Mouse (Mus musculus) T-helper 2 cell (primary cell): ENCODE results near the gene Ppp1r10.

Source experiments
- in situ Hi-C: fragments of 300-600 bp; cut with MboI, MseI; formaldehyde crosslinking; loops from one replicate; pipeline ENCODE4 v1.15.1; 2025; ENCODE audit warnings: high pct_unique_total_duplicates

Ppp1r10 gene

DNA sequence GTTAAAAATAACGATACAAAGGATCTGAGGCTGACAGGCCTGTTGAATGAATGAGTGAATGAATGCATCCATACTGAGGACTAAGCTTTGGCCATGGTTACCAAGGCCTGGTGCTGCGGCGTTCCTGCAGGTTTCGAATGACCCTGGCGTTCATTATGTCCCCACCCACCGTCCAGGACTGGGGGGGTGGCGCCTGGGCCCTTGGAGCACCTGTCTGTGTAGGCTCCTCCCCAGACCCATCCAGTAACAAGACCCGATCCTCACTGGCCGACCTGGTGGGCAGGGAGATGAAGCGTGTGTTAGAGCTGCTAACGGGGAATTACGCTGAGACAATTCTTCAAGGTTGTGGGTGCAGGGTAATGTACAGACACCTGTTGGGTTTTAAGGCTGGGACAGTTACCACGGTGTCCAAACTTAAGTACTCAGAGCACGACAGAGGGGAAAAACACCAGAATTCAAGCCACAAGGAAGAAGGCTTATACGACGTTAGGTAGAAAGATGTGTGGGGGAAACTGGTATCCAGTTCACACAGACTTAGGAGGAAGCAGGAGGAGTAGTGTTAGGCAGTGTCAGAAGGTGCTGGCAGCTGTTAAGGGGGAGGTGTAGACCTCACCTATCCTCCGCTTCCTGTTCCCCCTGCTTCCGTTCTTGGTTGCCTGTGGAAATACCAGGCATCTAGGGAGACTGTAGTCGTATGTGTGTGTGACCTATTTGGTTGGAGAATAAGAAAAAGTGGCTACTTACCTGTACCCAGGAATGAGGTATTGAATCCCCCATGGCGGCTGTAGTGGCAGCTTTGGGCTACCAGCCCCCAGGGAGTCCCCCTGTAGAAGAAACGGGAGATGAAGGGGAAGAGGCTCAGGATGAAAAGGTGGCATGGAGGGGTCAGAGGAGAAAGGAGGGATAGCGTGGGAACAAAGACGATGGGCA, 18.3 kb upstream of the Ppp1r10 start:
- in situ Hi-C loops, result loop anchor here (10.0 kb wide), 1 partner anchor 53 kb away; the partner anchor contains the start of gene Mdc1

DNA sequence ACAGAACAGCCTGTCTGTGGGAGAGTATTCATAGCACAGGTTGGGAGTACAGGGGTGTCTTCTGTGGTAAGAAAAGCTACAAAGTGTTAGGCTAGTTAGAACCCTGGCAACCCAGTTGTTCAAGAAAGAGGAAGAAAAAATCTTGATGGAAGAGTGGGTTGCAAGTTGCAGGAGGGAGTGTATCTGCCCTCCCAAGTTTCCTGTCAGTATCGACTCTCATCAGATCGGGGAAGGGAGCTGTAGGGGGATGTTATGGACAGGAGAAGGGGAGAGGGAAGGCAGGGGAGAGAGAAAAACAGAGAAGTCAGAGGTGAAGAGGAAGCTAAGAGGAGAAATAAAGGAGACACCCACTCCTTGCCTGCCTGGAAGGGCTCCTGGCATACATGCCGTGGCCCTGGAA, 15.6 kb upstream of the Ppp1r10 start:
- in situ Hi-C loops, result no loop called here

DNA sequence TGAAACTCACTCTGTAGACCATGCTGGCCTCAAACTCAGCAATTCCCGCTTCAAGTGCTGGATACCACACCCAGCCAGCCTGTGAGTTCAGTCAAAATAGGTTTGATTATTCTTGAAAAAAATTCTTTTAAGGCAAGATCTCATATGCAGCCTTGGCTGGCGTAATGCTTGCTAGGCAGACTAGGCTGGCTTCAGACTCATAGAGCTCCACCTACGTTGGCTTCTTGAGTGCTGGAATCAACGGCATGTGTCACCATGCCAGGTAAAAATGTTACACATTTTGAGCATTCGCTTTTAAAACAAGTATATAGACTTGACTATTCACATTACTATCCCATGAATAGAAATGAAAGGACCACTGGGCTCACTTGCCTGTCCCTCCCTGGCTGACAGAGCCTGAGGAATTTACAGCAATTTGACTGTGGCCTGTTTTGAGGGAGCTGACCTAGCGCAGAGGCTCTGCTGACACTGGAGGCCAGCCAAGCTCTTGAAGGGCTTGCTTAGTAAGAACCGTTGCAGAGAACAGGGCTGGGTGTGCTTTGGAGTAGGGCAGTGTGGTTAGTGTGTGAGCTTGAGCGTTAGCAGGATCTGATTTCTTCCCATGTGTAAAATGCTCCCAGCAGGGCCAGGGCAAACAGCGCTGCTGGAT, 12.8 kb upstream of the Ppp1r10 start:
- in situ Hi-C loops, result no loop called here

DNA sequence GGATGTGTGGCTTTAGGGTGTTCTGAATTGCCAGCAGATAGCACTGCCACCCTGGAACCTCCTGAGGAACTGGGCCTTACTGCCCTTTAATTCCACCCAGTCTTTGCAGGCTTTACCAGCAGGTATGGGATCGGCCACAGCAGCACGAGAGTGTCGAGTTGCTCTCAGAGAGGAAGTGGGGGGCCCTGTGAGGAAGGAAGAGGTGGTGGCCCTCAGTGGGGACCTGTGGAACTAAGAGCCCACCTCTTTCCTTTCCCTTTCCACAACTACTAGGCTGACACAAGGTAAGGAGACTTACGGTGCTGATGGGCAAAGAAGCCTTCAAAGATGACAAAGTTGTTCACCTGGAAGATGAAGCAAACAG, 12.3 kb upstream of the Ppp1r10 start:
- in situ Hi-C loops, result no loop called here

DNA sequence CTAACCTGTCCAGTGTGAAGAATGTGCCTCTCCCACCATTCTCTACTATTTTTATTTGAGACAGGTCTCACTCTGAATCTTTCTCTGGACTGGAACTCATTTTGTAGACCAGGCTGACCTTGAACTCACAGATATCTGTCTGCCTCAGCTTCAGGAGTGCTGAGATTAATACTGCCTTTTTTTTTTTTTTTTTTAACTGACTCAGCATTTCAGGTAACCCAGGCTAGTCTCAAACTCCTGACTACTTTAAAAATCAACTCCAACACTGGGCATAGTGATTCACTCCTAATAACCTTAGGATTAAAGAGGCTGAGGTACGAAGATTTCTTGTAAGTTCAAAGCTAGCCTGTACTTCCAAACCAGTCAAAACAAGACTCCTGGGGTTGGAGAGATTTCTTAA, 10.6 kb upstream of the Ppp1r10 start:
- in situ Hi-C loops, result loop anchor here (5.0 kb wide), 1 partner anchor 78 kb away; no protein-coding TSS in a partner anchor

DNA sequence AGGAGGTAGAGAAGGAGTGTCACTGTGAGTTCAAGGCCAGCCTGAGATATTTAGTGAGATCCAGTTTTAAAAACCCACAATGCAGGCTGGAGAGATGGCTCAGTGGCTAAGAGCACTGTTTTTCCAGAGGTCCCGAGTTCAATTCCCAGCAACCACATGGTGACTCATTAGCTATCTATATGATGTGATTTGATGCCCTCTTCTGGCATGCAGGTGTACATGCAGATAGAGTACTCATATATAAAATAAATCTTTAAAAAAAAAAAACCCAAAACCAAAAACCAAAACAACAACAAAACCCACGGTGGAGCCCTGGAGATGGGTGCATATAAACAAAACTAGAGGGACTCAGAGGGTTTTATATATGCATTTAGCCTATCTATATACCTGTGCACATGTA, 8.6 kb upstream of the Ppp1r10 start:
- in situ Hi-C loops, result loop anchor here (5.0 kb wide), 1 partner anchor 80 kb away; no protein-coding TSS in a partner anchor

DNA sequence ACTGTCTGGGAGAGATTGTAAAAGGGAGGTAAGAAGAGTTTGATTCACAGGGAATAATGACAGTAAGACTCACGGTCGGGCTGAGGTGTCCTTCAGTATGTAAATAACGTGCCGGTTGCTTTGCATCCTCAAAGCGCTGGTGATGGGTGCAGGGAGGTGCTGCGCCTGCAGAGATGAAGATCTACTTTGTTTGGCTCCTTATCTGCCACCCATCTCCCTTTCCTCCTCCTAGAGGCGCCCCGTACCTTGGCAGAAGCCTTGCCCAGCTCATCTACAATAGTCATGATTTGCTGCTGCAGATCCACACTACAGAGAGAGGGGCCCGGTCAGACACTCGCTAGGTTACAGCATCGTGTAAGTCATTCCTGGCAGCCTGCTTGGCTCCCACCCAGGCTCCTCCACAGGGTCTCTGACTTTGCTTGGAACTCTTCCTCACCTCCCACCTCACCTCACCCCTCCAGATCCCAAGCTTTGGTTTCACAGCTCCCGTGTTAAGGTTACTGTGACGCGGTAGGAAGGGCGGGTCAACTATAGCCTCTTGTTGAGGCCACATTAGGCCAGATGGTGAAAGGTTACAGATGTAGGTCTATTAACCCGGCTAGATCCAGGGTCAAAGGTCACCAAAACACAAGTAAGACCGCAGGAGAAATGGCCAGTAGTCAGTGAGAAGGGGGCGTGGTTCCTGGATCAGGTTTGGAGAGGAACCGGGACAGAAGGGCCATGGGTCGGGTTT, 6.9 kb upstream of the Ppp1r10 start:
- in situ Hi-C loops, result loop anchor here (5.0 kb wide), 1 partner anchor 82 kb away; no protein-coding TSS in a partner anchor

DNA sequence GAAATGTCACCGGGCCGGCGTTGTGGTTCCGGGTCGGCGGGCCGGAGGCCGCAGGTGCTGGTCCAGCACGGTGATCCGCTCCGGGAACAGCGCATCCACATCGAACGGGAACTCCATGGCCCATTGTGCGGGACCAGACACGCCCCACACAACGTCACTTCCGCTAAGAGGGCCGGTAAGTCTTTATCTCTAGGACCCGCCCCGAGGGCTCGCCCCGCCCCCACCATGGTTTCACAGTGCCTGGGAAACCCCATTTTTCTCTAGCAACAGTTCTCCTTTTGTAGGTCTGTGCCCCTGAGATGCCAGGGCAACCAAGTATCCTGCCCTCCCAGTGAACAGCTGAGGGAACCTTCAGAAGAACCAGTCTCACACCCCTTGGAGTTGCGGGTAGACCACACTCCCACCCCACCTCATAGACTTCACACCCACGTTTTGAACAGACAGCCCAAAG, 6.3 kb upstream of the Ppp1r10 start, which contains the start of gene Atat1:
TSS of gene Atat1 (minus strand) at position 157 of the 451 bp plus-strand sequence.
- in situ Hi-C loops, result loop anchor here (5.0 kb wide), 1 partner anchor 83 kb away; no protein-coding TSS in a partner anchor

DNA sequence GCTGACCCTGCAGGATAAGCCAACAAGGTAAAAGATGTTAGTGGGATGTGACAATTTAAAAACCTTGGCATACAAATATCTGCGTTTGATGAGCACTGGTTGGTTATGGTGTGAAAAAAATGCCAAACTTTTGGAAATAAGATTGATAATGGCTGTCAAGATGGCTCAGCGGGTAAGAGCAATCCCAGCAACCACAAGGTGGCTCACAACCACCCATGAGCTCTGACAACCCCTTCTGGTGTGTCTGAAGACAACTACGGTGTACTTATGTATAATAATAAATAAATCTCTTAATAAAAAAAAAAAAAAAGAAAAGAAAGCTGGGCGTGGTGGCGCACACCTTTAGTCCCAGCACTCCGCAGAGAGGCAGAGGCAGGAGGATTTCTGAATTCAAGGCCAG, 1.3 kb upstream of the Ppp1r10 start:
- in situ Hi-C loops, result no loop called here

DNA sequence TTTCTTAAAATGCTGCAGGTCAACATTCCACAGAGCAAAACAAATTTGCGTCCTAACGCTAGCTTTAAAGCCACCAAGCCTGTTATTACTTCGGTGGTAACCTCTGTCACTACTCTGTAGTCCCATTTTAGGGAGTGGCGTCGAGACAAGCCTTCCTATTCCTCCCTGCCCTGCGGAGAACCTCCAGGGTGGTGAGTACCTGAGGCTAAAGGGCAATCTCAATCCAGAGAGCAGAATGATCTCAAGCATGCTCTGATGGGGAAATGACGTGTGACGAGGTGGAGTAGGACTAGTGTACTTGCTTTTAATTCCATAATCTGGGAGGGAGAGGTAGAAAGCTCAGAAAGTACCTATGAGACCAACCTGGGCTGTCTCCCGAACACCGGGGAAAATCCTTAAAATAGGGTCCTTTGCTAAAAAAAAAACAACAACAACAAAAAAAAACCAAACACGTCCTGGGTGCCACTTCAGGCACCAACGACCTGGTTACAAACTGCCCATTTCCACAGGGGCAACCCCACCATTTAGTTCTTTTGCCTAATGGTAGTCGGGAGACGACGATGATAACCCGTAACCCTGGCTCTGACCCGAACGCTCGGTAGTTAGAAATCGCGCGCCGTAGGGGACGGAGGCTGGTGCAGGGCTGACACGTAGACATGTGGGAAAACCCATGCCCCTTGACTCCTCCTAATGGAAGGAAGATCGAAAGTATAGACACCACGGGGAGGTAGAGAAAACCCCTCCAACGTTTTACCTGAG, 517 bp upstream of the Ppp1r10 start:
- in situ Hi-C loops, result no loop called here

DNA sequence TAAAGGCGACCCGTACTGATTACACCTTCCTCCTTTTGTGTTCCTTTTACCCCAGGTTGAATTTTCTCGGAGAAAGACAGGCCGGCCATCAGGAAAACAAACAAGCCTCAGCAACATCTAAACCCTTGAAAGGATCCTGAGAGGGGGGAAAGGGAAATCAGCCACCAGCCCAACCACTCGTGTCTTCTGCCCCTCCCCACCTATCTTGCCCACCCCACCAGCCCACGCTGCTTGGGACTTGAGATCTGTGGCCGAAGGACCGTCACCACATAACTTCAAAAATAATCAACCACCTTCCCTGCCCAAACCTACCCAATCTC, 869 bp downstream of the Ppp1r10 start:
- in situ Hi-C loops, result no loop called here

DNA sequence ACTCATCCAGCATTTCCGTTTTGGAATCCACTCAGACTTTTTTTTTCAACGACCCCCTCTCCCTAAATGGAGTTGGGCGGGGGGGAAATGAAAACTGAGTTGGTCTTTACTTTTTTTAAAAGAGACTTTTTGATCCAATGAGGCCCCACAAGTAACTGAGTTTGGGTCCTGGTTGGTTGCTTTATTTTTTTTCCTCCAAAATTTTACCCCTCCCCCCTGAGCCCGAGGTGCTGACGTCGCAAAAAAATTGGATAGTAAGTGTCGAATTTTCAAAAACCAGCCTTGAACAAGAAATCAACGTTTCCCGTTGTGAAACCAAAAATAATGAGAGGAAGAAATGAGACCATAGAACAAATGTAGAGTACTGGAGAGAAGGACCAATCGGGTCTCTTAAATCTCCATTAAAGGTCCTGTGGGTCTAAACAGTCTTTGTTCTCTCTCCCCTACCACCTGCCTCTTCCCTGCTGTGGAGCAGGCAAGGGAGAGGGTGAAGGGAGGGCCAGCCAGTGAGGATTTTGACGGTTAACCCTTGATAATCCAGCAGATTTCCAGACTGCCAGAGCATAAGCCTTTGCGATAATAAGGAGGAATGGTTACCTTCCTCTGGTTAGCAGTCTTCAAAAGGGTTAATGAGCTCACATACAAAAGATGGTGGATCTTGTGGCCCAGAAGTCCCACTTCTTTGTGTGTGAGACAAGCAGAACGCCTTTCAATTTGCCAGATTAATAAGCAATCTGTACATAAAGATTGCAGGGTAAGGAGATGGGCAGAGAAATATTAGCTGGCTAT, 1.4 kb downstream of the Ppp1r10 start:
- in situ Hi-C loops, result no loop called here

DNA sequence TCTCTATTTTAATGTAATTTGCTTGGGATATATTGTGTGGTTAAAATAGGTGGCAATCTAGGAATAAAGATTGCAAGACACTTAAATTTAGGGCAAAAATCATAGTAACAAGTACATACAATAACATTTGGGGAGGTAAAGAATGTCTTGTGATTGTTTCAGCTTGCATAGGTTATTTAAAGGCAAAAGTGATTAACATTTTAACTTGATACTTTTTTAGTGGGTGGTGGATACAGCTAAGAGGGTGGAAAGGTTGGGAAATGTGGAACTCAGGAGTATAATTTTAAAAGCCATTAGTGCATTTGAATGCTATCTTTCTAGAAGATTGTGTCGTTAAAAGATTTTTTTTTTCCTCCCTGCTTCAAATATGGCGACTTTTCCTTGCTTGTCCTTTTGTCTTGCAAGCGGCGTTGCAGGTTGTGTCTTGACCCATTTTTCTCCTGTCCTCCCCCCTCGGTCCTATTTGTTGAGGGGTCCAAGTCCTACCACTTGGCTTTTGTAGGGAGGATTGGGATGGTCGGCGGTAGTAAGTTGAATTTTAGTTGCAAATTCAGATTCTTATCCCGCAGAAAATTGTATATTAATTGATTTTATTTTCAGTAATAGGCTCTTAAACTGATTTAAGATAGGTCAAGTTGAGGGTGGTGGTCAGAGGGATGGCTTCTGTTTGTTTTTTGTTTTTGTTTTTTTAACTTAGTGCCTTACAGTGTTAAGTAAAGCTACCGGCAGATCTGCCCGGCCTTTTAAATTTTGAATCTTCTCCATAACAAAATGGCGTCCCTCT, 2.2 kb downstream of the Ppp1r10 start:
- in situ Hi-C loops, result no loop called here

DNA sequence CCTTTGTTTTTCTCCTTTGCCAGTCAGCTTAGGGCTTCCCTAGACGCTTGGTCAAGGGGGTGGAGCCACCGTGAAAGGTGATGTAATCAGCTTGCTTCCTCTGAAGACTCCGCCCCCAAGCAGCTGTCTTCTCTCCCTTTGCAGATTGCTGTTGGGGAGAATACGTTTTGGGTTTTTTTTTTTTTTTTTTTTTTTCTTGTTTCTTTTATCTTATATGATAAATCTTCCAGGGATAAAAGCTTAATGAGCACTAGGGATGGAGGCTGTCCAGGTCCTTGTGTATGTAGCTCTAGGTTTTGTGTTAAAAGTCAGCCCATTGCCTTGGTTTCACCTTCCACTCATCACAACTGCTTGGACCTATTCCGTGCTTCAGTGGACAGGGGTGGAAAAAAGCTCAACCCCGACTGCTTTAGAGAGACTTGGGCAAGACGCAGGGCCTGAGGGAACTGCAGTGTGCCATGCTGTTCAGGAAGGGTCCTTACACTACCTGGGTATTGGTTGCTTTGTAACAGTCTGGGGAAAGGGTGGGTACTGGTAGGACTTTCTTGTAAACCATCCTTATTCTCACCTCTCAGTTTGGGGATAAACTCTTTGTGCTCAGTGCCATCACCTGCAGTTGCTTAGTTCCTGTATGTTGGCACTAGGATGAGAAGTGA, 3.0 kb downstream of the Ppp1r10 start:
- in situ Hi-C loops, result no loop called here

DNA sequence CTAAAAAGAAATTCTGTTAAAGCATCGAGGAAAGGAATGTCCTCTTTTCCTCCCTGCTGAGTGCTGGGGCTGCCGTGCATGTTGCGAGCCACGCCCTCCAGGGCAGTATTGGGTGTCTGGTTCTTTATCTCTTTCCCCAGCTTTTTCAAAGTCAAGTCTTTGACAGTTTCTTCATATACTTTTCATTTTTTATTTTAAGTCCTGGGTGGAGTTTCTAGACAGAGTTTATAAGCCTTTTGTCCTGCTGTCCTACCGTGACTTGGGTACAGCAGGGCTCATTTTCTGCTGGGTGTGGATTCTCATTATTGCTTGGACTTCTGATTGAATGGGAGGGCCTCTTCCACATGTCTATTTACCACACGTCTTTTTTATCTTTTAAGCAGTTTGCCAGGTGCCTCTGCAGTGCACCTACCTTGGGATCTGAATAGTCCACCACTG, 3.6 kb downstream of the Ppp1r10 start:
- in situ Hi-C loops, result loop anchor here (10.0 kb wide), 1 partner anchor 65 kb away; the partner anchor contains the start of gene Prr3

DNA sequence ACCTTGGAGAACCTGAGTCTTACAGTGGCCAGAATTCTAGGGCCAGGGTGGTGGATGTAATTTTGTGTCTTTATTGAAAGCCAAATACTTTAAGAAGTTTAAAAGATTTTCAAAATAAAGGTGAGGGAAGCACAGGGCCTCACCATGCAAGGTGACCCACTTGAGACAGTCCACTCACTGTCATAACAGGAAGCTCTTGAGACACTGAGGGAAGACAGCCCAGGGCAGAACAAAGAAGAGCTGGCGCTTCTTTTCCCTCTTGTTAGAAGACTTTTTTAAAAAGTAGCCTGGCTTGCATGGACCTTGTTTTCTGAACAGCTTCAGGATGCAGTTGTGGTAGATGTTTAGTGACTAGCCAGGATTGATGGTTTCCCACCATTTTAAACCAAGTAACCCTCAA, 4.2 kb downstream of the Ppp1r10 start:
- in situ Hi-C loops, result loop anchor here (10.0 kb wide), 1 partner anchor 64 kb away; the partner anchor contains the start of gene Prr3

DNA sequence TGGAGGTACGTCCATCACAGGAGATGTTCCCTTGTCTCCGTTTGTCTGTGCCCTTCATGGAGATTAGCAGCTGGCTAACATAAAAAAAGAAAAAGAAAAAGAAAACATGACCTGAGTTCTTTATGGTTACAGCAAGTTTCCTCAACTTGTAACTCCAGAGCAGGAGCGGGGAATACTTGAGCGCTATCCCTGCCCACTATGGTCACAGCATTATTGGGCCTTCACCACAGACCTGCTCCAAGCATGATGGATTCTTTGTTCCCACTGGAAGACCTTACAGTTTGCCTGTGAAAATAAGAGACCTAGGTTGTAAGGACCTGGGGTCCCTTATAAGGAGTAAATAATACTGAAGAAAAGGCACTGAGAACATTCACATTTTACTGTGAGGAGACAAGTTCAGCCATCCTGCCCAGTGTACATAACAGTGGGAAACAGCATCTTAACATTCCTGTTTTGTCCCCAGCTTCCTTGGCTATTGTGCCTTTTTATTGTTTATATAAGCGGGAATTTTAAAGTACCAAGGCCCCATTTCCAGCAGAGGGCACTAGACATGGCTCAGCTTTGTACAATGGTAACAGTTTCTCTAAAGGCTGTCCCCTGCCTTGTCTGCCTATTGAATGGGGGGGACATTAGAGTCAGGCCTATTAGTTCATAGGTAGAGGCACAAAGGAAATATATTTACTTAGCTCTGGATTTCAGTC, 4.8 kb downstream of the Ppp1r10 start:
- in situ Hi-C loops, result loop anchor here (10.0 kb wide), 1 partner anchor 64 kb away; the partner anchor contains the start of gene Prr3

DNA sequence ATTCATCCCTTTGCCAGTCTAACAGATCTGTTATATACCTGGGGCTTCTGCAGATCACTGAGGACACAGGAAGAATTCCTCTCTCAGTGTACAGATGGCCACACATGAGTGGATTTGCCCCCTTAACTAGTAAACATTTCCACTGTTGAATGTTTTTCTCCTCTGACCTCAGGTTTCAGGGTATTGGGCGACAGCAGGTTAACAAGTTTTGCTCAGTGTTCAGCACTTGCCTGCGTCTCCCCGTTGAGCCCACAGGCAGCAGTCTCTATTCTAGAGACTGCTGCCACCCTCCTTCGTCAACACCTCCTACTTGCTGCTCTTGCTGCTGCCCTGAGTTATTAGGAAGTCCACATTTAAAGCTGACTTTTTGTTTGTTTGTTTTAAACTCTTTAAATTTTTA, 5.5 kb downstream of the Ppp1r10 start:
- in situ Hi-C loops, result loop anchor here (10.0 kb wide), 1 partner anchor 63 kb away; the partner anchor contains the start of gene Prr3
